Mouse (Mus musculus) forebrain, embryonic 16.5 days (tissue): Measurements from ENCODE around the gene Inpp4b. TPM values are rescaled to one million over a fixed set of nuclear protein-coding genes. Genes with fewer than 3 reads are reported as not detected.

Experiments
- ATAC-seq: fragments of 200-750 bp; cut with Nextera tagmentation; 2 replicates; pipeline ENCODE4 v1.8.0; 2017; ENCODE audit warnings: mild to moderate bottlenecking, moderate library complexity
- H3K27ac ChIP-seq: fragments of 300-500 bp; sonication (generic); 2 replicates; pipeline ENCODE4 v1.5.1; 2014; ENCODE audit warnings: low read length, control low read depth
- H3K27me3 ChIP-seq: fragments of 300-500 bp; sonication (generic); replicated peaks from 2 replicates; pipeline ENCODE4 v1.6.1; 2014; ENCODE audit warnings: low read length; ENCODE audit not compliant: control insufficient read depth, insufficient read depth
- H3K36me3 ChIP-seq: fragments of 300-500 bp; sonication (generic); 2 replicates; pipeline ENCODE4 v1.6.1; 2014; ENCODE audit not compliant: control insufficient read depth, insufficient read depth
- H3K4me1 ChIP-seq: fragments of 300-500 bp; sonication (generic); replicated peaks from 2 replicates; pipeline ENCODE4 v1.6.1; 2014; ENCODE audit warnings: low read length; ENCODE audit not compliant: control insufficient read depth, insufficient read depth
- H3K4me2 ChIP-seq: fragments of 300-500 bp; sonication (generic); 2 replicates; pipeline ENCODE4 v1.6.1; 2014; ENCODE audit warnings: mild to moderate bottlenecking, low read length, control low read depth
- H3K4me3 ChIP-seq: fragments of 300-500 bp; sonication (generic); replicated peaks from 2 replicates; pipeline ENCODE4 v1.5.1; 2014; ENCODE audit warnings: mild to moderate bottlenecking, low read length, control low read depth
- H3K9ac ChIP-seq: fragments of 300-500 bp; sonication (generic); replicated peaks from 2 replicates; pipeline ENCODE4 v1.6.1; 2014; ENCODE audit warnings: low read depth, low read length, control low read depth
- H3K9me3 ChIP-seq: fragments of 300-500 bp; sonication (generic); 2 replicates; pipeline ENCODE4 v1.6.1; 2016; ENCODE audit warnings: low read length; ENCODE audit not compliant: control insufficient read depth
- WGBS: fragments of 180-500 bp; shearing (Covaris S2); extraction: QIAGEN DNeasy Blood & Tissue Kit; methylation state at CpG from one replicate; pipeline ENCODE4 v1.1.7; 2014; 5-methylcytosine and 5-hydroxymethylcytosine counted together
- polyA plus RNA-seq: library from polyadenylated mRNA; unstranded; fragments of >200 nt; fragmentation: Nextera tagmentation; extraction: Ambion mirVana; gene quantifications from 2 replicates; pipeline ENCODE4 v1.2.1, GENCODE M21; 2015

Gene Inpp4b
- polyA plus RNA-seq, 1 experiment from 2014 or later: 6.5 TPM

GRCm38 (mm10) chr8:81703571-81704365 lies 361.4 kb downstream of the Inpp4b start:
- H3K36me3 ChIP-seq: no peaks in the 10 kb centered on the region
- no peak for ATAC-seq
- H3K4me3 ChIP-seq: no peak overlapping the region
- H3K4me1 ChIP-seq: no peaks in the 10 kb centered on the region
- 84% methylated on average over 3 of the region's 3 CpGs for WGBS
- H3K4me2 ChIP-seq: no peak overlapping the region
- H3K9ac ChIP-seq: no peak overlapping the region
- H3K27ac ChIP-seq: no peak overlapping the region
- no peaks in the 10 kb centered on the region for H3K9me3 ChIP-seq
- no peaks in the 10 kb centered on the region for H3K27me3 ChIP-seq

DNA sequence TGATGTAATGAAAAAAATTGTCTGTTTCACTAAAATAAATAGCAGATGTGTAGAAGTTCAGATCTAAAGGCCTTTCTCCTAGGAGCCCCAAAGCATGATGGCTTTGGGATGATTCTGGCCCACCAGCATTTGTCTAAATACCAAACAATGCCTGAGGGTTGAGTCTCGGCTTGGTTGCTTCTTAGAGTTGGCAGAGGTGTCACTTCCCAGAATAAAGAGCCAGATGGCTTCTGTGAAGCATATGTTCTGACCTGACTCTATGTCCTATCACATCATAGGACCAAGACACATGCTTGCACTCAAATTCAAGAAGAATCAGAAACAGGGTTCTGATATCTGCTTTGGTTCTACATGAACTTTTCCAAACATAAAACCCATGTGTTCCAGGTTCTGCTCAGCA lies 365.1 kb downstream of the Inpp4b start:
- WGBS: 53% methylated on average over 1 of the region's 1 CpGs
- no peak for ATAC-seq
- H3K36me3 ChIP-seq: no peaks in the 10 kb centered on the region
- no peaks in the 10 kb centered on the region for H3K4me1 ChIP-seq
- H3K27ac ChIP-seq: no peak overlapping the region
- H3K4me3 ChIP-seq: no peak overlapping the region
- no peak overlapping the region for H3K9ac ChIP-seq
- H3K4me2 ChIP-seq: no peak overlapping the region
- H3K9me3 ChIP-seq: no peaks in the 10 kb centered on the region
- no peaks in the 10 kb centered on the region for H3K27me3 ChIP-seq

GRCm38 (mm10) chr8:81731332-81731731 lies 389.0 kb downstream of the Inpp4b start:
- Histone ChIP-seq H3K27ac (no peak overlapping the region), H3K27me3 (no peaks in the 10 kb centered on the region), H3K9ac (no peak overlapping the region), H3K36me3 (no peaks in the 10 kb centered on the region), H3K4me2 (no peak overlapping the region), H3K4me1 (no peaks in the 10 kb centered on the region), H3K4me3 (no peak overlapping the region), H3K9me3 (no peaks in the 10 kb centered on the region)
- ATAC-seq: no peak

GRCm38 (mm10) chr8:81735655-81736054 lies 393.3 kb downstream of the Inpp4b start:
- Histone ChIP-seq H3K4me1 (no peaks in the 10 kb centered on the region), H3K4me3 (no peak overlapping the region), H3K27ac (no peak overlapping the region), H3K4me2 (no peak overlapping the region), H3K27me3 (no peaks in the 10 kb centered on the region), H3K36me3 (no peaks in the 10 kb centered on the region), H3K9ac (no peak overlapping the region), H3K9me3 (no peaks in the 10 kb centered on the region)
- no peak for ATAC-seq
- WGBS: 86% methylated on average over 2 of the region's 2 CpGs

- Histone ChIP-seq H3K27me3 (no peaks in the 10 kb centered on the region), H3K4me2 (no peak overlapping the region), H3K4me3 (no peak overlapping the region), H3K36me3 (no peaks in the 10 kb centered on the region), H3K9me3 (no peaks in the 10 kb centered on the region), H3K9ac (no peak overlapping the region), H3K27ac (no peak overlapping the region), H3K4me1 (no peaks in the 10 kb centered on the region)
- WGBS: 94% methylated on average over 1 of the region's 1 CpGs
- ATAC-seq: no peak
Observed at GRCm38 (mm10) chr8:81736103-81736502, 393.7 kb downstream of the Inpp4b start.

GRCm38 (mm10) chr8:81742588-81742987 lies 400.2 kb downstream of the Inpp4b start:
- H3K4me1 ChIP-seq: no peaks in the 10 kb centered on the region
- H3K27me3 ChIP-seq: no peaks in the 10 kb centered on the region
- ATAC-seq: no peak
- no peaks in the 10 kb centered on the region for H3K9me3 ChIP-seq
- H3K4me3 ChIP-seq: no peak overlapping the region
- no peaks in the 10 kb centered on the region for H3K36me3 ChIP-seq
- H3K27ac ChIP-seq: no peak overlapping the region
- H3K9ac ChIP-seq: no peak overlapping the region
- WGBS: 90% methylated on average over 7 of the region's 7 CpGs
- H3K4me2 ChIP-seq: no peak overlapping the region

- no peak overlapping the region for H3K4me2 ChIP-seq
- no peaks in the 10 kb centered on the region for H3K9me3 ChIP-seq
- no peak overlapping the region for H3K27ac ChIP-seq
- no peak overlapping the region for H3K9ac ChIP-seq
- ATAC-seq: no peak
- H3K4me3 ChIP-seq: no peak overlapping the region
- no peaks in the 10 kb centered on the region for H3K36me3 ChIP-seq
- H3K4me1 ChIP-seq: no peaks in the 10 kb centered on the region
- WGBS: 89% methylated on average over 3 of the region's 3 CpGs
- H3K27me3 ChIP-seq: no peaks in the 10 kb centered on the region
Observed at GRCm38 (mm10) chr8:81743040-81743439, 400.7 kb downstream of the Inpp4b start.

GRCm38 (mm10) chr8:81745439-81745838 lies 403.1 kb downstream of the Inpp4b start:
- Histone ChIP-seq H3K4me3 (no peak overlapping the region), H3K36me3 (no peaks in the 10 kb centered on the region), H3K4me1 (no peaks in the 10 kb centered on the region), H3K27ac (no peak overlapping the region), H3K4me2 (no peak overlapping the region), H3K27me3 (no peaks in the 10 kb centered on the region), H3K9me3 (no peaks in the 10 kb centered on the region), H3K9ac (no peak overlapping the region)
- 14% methylated on average over 1 of the region's 1 CpGs for WGBS
- ATAC-seq: no peak

DNA sequence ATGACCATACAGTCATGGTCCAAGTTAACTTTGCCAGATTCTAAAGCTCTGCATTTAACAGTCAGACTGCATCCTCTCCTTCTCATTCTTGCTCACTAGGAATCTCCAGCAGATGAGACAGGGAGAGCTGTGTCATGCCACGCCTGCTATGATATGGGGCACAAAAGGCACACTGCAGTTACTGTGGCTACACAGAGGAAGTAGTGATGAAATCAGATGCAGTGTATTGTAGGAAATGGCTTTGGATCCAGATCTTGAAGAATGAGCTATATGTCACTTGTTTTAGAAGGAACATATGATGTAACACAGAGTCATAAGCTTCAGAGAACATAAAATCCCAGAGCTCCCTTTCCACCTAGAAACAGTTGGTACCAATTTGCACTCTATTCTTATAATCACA lies 408.8 kb downstream of the Inpp4b start:
- Histone ChIP-seq H3K9me3 (no peaks in the 10 kb centered on the region), H3K36me3 (no peaks in the 10 kb centered on the region), H3K4me2 (no peak overlapping the region), H3K4me3 (no peak overlapping the region), H3K4me1 (no peaks in the 10 kb centered on the region), H3K27ac (no peak overlapping the region), H3K9ac (no peak overlapping the region), H3K27me3 (no peaks in the 10 kb centered on the region)
- WGBS: 82% methylated on average over 1 of the region's 1 CpGs
- ATAC-seq: no peak

DNA sequence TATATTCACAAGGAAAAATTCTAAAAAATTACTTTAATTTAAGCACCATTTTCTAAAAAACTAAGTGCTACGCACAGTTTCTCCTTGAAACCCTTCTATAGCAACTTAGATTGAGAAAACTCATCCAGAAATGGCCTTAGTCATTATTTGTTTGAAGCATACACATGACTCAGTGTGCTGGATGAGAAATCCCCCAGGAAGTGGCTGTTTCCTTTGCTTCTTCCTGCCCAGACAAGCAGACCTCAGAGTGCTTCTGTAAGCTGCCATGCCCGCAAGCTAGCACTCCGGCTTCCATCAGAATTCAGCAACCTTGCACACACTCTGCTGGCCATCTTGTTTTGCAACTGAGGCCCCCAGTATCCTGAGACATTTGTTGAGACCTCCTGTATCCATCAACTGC lies 414.3 kb downstream of the Inpp4b start:
- H3K27ac ChIP-seq: no peak overlapping the region

More for the DNA sequence above, 414.3 kb downstream of the Inpp4b start:
- no peaks in the 10 kb centered on the region for H3K27me3 ChIP-seq
- H3K4me3 ChIP-seq: no peak overlapping the region
- no peak overlapping the region for H3K9ac ChIP-seq
- no peak overlapping the region for H3K4me2 ChIP-seq
- ATAC-seq: no peak
- H3K4me1 ChIP-seq: no peaks in the 10 kb centered on the region
- H3K9me3 ChIP-seq: no peaks in the 10 kb centered on the region
- no peaks in the 10 kb centered on the region for H3K36me3 ChIP-seq
- 99% methylated on average over 3 of the region's 3 CpGs for WGBS
